Mouse (Mus musculus): ENCODE results near the gene Ndufb7. TPM values are rescaled to one million over a fixed set of nuclear protein-coding genes. Genes with fewer than 3 reads are reported as not detected.

The Ndufb7 gene
- polyA plus RNA-seq (2012; rRNA removed): 276 and 408 TPM in 2 replicates

DNA sequence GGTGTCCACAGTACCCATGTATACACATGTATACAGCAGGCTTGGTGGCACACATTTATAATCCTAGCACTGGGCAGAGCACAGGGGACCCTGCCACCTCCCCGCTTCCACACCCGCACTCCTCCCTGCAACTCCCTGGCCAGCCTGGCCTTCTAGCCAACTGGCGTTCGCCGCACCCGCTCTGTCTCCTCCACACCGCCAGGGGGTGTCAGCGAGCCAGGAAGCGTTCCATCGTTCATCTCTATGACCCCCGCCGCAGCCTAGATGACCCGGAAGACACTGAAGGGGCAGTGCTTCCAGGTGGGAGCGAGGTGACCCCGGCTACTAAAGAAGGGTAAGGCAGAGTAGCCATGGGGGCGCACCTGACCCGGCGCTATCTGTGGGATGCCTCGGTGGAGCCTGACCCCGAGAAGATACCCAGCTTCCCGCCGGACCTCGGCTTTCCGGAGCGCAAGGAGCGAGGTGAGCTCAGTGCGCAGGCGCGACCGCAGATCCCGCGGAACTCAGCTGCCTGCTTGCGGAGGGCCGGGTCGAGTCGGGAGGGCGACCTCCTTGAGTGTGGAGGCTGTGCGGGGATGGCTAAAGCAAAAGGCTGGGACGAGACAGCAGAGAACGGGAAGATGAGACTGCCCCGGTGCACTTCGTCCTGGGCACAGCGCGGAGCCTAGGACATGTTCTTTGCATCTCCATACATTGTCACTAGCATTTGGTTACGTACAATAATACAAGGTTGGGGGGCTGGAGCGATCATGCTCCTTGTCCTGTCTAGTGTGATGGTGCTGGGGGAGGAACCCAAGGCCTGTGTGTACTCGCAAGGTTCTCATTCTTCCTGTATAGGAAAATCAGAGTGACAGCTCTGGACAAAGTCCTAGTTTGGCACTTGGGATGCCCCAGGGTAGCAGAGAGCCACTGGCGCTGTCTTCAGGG lies at the start of gene Ndufb7:
TSS of gene Ndufb7 (plus strand) at position 203 of the 927 bp plus-strand sequence.

DNA sequence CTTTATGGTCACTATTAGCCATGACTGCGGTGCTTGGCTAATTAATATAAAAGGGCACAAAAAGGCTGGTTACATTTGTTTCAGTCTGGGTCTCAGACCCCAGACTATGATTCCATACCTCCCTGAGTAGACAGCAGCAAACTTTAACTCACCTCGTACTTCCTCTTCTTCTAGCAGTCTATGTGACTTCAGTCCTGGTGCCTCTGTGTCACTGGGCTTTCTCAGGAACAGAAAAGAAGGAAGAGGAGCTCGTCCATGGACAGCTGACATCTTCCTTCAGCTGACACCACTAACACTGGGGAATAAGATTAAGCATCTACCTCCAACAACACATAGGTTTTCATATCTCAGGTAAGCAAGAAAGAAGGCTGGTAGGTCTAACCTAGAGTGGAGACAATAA lies 30.7 kb upstream of the Ndufb7 start, which contains the start of gene Olfr370:
TSS of gene Olfr370 (plus strand) at position 45 of the 400 bp plus-strand sequence.

DNA sequence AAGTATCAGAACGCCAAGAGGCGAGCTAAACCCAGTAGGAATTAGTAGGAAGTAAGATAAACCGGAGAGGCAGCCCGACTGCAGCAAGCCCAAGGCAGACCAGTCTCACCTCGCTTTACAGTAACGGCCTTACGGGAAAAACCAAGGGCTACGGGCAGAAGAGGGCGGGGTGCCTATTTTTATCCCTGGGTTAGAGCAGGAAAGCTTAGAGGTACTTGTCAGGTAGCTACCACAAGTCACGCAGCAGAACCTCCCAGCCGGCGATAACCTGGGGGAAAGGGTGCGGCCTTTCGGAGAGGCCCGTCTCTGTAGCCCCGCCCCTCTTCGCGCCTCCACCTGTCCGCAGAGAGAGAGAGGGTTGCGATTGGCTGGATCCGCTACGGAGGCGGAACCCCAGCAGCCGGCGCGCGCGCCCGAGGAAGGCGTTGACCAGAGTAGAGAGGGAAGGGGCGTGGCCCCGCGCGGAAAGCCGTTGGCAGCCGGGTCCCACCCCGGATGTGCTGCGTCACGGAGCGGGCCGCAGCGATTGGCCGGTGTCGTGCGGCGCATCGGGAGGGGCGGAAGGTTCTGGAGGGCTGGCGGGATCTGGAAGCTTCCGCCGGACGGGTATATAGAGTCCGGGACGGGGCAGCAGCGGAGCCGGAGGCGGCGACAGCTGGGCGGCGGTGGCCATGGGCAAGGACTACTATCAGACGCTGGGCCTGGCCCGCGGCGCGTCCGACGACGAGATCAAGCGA lies 41.4 kb downstream of the Ndufb7 start, which contains the start of the genes Tecr and Dnajb1:
TSS of gene Tecr (minus strand) at position 311 of the 737 bp plus-strand sequence.
TSS of gene Dnajb1 (plus strand) at position 533 of the 737 bp plus-strand sequence.

Other genes with a start within 250 kb of the Ndufb7 start
- 0.13 and 0.37 TPM in 2 replicates for gene Elmod2, start 234.2 kb upstream of the Ndufb7 start, polyA plus RNA-seq (2012; rRNA removed)
- gene Mgat4d, start 218.2 kb upstream of the Ndufb7 start, polyA plus RNA-seq (2012; rRNA removed): not detected in 2 replicates
- 0.03 TPM in 1 of 2 replicates, not detected in the other for gene Clgn, start 176.8 kb upstream of the Ndufb7 start, polyA plus RNA-seq (2012; rRNA removed)
- 0.21 and 0.76 TPM in 2 replicates for gene Scoc, start 108.3 kb upstream of the Ndufb7 start, polyA plus RNA-seq (2012; rRNA removed)
- gene Olfr370, start 30.9 kb upstream of the Ndufb7 start, polyA plus RNA-seq (2012; rRNA removed): not detected in 2 replicates
- gene Tecr, start 41.3 kb downstream of the Ndufb7 start, polyA plus RNA-seq (2012; rRNA removed): 362 and 364 TPM in 2 replicates
- 14.1 and 16.2 TPM in 2 replicates for gene Dnajb1, start 41.5 kb downstream of the Ndufb7 start, polyA plus RNA-seq (2012; rRNA removed)
- 63.4 and 77.2 TPM in 2 replicates for gene Gipc1, start 86.0 kb downstream of the Ndufb7 start, polyA plus RNA-seq (2012; rRNA removed)
- 9.7 and 11.4 TPM in 2 replicates for gene Ptger1, start 100.0 kb downstream of the Ndufb7 start, polyA plus RNA-seq (2012; rRNA removed)
- 59.5 and 71.9 TPM in 2 replicates for gene Pkn1, start 132.5 kb downstream of the Ndufb7 start, polyA plus RNA-seq (2012; rRNA removed)
- gene Ddx39, start 148.5 kb downstream of the Ndufb7 start, polyA plus RNA-seq (2012; rRNA removed): 19.2 and 21.8 TPM in 2 replicates
- gene Adgre5, start 174.7 kb downstream of the Ndufb7 start, polyA plus RNA-seq (2012; rRNA removed): 20.3 and 23.7 TPM in 2 replicates